18 mouse cellular contexts compared by ENCODE assay signal in genomic region chr12:87424516-87424915, GRCm38 (mm10).
"Had no signal": no experiment of that assay in that cellular context is flagged by ENCODE, and none has a peak within 500 bp of the region (broad histone marks: within the 10 kb centered on the region; RNA-seq: fewer than 3 reads in every experiment).

No protein-coding gene starts in this region.

- H3K4me2 ChIP-seq: intestine, embryonic 15.5 days; limb, embryonic 15.5 days; liver, embryonic 12.5 days; lung, embryonic 14.5 days; neural tube, embryonic 13.5 days; stomach, embryonic 15.5 days had no signal

- H3K9ac ChIP-seq: intestine, embryonic 15.5 days; limb, embryonic 15.5 days; liver, embryonic 12.5 days; lung, embryonic 14.5 days; neural tube, embryonic 13.5 days; stomach, embryonic 15.5 days had no signal

- DNase-seq: kidney, adult 18-20 months; kidney, postnatal 10 days; kidney, postnatal 4 days; lung, embryonic 14.5 days; lung, postnatal 10 days; lung, postnatal 4 days; retina, postnatal 1 day; right cerebral cortex, postnatal 4 days; spleen, adult 18-20 months; thymus, adult 2 months; thymus, postnatal 36 days had no signal

- H3K4me1 ChIP-seq: intestine, embryonic 15.5 days; limb, embryonic 15.5 days; stomach, embryonic 15.5 days had no signal

- H3K9me3 ChIP-seq: intestine, embryonic 15.5 days; limb, embryonic 15.5 days; liver, embryonic 12.5 days; neural tube, embryonic 13.5 days; stomach, embryonic 15.5 days had no signal

- H3K27me3 ChIP-seq: intestine, embryonic 15.5 days; limb, embryonic 15.5 days; liver, embryonic 12.5 days; neural tube, embryonic 13.5 days; stomach, embryonic 15.5 days had no signal

- H3K27ac ChIP-seq: intestine, embryonic 15.5 days; layer of hippocampus, adult 2 months; limb, embryonic 15.5 days; liver, embryonic 12.5 days; neural tube, embryonic 13.5 days; stomach, embryonic 15.5 days had no signal

- H3K4me3 ChIP-seq: intestine, embryonic 15.5 days; layer of hippocampus, adult 2 months; limb, embryonic 15.5 days; liver, embryonic 12.5 days; myocyte; neural tube, embryonic 13.5 days; stomach, embryonic 15.5 days had no signal

- ATAC-seq: intestine, embryonic 15.5 days; liver, embryonic 12.5 days had no signal
